Mouse (Mus musculus) megakaryocyte, embryonic 14.5 days (primary cell): Measurements from ENCODE around the gene Vax1.

ENCODE experiments used
- FLI1 ChIP-seq: IDR thresholded peaks from 2 replicates; pipeline ENCODE4 v1.6.1; 2012; ENCODE audit warnings: low read length, inconsistent platforms, mixed read lengths
- GATA1 ChIP-seq: IDR thresholded peaks from 3 replicates; pipeline ENCODE4 v1.6.1; 2012; ENCODE audit warnings: mixed read lengths, low read length, inconsistent platforms, borderline replicate concordance

DNA sequence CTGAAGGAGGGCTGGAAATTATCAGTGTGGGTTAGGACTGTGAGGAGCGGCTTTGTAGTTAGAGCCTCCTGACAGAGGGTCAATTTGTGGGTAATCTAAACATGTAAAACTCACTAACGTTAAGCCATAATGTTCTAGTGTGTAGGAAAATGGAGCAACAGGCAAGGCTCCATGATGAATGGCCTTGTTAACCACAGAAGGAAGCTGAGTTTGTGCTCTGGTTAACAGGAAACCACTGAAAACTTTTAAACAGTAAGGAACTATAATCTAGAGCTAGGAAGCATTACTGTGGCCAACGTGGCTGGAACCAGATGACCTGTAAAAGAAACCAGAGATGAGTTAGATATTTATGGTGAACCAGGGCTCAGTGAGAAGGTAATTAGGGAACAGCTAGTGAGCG lies 13.2 kb downstream of the Vax1 start:
- TF ChIP-seq GATA1 = no peak
- no peak for TF ChIP-seq FLI1
